Mouse (Mus musculus): ENCODE measurements around the gene Olfr675. TPM values are rescaled to one million over a fixed set of nuclear protein-coding genes. Genes with fewer than 3 reads are reported as not detected.
"Not testable (repeated sequence)": the region's sequence is repeated elsewhere in the genome, so short reads cannot be mapped to it uniquely, and the experiment has no call there.

Gene Olfr675
- total RNA-seq (2021) = not detected
- polyA plus RNA-seq (2012; rRNA removed) = not detected in 2 replicates
- long read RNA-seq = 0 reads

DNA sequence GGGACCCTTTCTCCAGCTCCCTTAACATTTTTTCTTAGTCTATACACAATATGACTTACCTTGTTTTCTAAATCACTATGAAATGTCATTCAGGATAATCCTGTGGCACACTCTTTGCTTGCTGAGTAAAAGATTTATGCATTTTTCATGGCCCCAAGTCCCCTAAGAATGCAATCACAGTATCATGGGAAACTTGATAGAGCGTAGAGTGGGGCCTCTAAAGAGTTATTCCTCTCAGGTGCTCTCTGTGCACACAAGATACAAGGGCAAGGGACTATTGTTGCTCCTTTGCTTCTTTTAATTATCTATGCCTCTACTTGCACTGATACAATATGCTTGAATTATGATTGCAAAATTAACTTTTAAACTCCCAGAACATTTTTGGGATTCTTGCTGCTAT is at the start of gene Olfr675:
Olfr675 (minus strand) TSS at position 101 of the 400 bp plus-strand sequence.
- intact Hi-C loops (cut with DNase I) = no loop called here
- H3K27ac ChIP-seq = no peak within 1 kb of the TSS
- no peak for TF ChIP-seq EP300 (IDR thresholded peaks at IDR 0.05; ENCODE audit: insufficient read depth, low read depth, low read length)
- TF ChIP-seq POLR2A (IDR thresholded peaks at IDR 0.05; ENCODE audit: insufficient read depth, low read depth, low read length) = no peak
- no peak for TF ChIP-seq CTCF (IDR thresholded peaks at IDR 0.05)

DNA sequence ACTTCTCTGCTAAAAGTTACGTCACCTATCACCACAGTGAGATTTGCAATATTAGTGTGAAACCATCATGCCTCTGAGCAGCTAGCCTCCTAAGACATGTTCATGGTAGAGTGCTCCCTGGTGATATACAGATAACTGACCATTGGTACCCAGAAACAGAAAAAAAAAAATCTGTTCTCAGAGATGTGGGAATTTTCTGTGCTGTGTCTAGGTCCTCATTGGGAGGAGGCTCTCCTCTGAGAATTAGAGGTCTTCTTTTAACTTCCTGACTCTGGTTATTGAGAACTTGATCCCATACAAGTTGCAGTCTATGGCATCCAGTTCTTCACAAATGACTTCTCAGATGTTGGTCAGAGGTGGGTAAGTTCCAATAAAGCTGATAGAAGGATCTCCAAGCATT is 35.9 kb upstream of the Olfr675 start, which contains the start of gene Olfr678:
Olfr678 (plus strand) TSS at position 301 of the 400 bp plus-strand sequence.
- no peak for DNase-seq
- intact Hi-C loops (cut with DNase I) = no loop called here
- Histone ChIP-seq H3K27ac (no peak within 1 kb of the TSS), H3K27me3 (ENCODE audit: control insufficient read depth, insufficient read depth, low read length) (no peaks in the 10 kb centered on the region), H3K36me3 (ENCODE audit: control insufficient read depth, insufficient read depth, low read length) (no peaks in the 10 kb centered on the region), H3K9ac (ENCODE audit: low read depth, low read length) (no peak within 1 kb of the TSS), H3K4me1 (ENCODE audit: control insufficient read depth, insufficient read depth, low read length) (no peaks in the 10 kb centered on the region), H3K4me3 (no peak within 1 kb of the TSS), H3K79me2 (replicated peaks; ENCODE audit: control insufficient read depth, insufficient read depth, low read length) (no peaks in the 10 kb centered on the region)
- TF ChIP-seq EP300 (IDR thresholded peaks at IDR 0.05; ENCODE audit: insufficient read depth, low read depth, low read length) = no peak
- TF ChIP-seq POLR2A (IDR thresholded peaks at IDR 0.05; ENCODE audit: insufficient read depth, low read depth, low read length) = no peak
- TF ChIP-seq CTCF (IDR thresholded peaks at IDR 0.05) = no peak
- 91% methylated on average over 1 of the region's 1 CpGs for WGBS

More for the DNA sequence above, at the start of gene Olfr675:
- H3K79me2 ChIP-seq (replicated peaks; ENCODE audit: control insufficient read depth, insufficient read depth, low read length) = no peaks in the 10 kb centered on the region
- no peak within 1 kb of the TSS for H3K4me3 ChIP-seq
- H3K36me3 ChIP-seq (ENCODE audit: control insufficient read depth, insufficient read depth, low read length) = no peaks in the 10 kb centered on the region
- no peak for DNase-seq
- 62% methylated on average over 1 of the region's 1 CpGs for WGBS
- H3K9ac ChIP-seq (ENCODE audit: low read depth, low read length) = no peak within 1 kb of the TSS
- no peaks in the 10 kb centered on the region for H3K27me3 ChIP-seq (ENCODE audit: control insufficient read depth, insufficient read depth, low read length)
- no peaks in the 10 kb centered on the region for H3K4me1 ChIP-seq (ENCODE audit: control insufficient read depth, insufficient read depth, low read length)

DNA sequence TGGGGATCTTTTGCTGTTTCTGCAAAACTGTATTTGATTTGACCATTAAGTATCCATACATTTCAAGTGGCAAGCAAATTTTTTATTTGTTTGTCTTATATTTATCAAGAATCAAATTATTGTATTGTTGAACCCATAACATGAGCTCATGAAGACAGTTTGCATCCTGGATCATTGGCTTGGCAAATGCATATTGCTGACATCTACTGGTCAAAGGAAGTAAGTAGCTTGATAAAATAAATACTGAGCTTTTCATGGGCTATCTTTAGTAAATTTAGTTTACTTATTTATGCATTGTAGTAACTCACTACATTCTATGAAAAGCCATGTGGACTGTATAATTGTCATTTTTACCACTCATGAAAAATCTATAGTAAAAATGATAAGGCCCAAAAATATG is 30.7 kb upstream of the Olfr675 start:
- Histone ChIP-seq H3K9ac (ENCODE audit: low read depth, low read length) (no peak overlapping the region), H3K4me1 (ENCODE audit: control insufficient read depth, insufficient read depth, low read length) (no peaks in the 10 kb centered on the region), H3K27ac (no peak overlapping the region), H3K79me2 (replicated peaks; ENCODE audit: control insufficient read depth, insufficient read depth, low read length) (no peaks in the 10 kb centered on the region), H3K36me3 (ENCODE audit: control insufficient read depth, insufficient read depth, low read length) (no peaks in the 10 kb centered on the region), H3K4me3 (no peak overlapping the region), H3K27me3 (ENCODE audit: control insufficient read depth, insufficient read depth, low read length) (no peaks in the 10 kb centered on the region)
- intact Hi-C loops (cut with DNase I) = no loop called here
- TF ChIP-seq POLR2A (IDR thresholded peaks at IDR 0.05; ENCODE audit: insufficient read depth, low read depth, low read length) = no peak
- peak; percentile 32 for TF ChIP-seq CTCF (IDR thresholded peaks at IDR 0.05)
- no peak for DNase-seq

DNA sequence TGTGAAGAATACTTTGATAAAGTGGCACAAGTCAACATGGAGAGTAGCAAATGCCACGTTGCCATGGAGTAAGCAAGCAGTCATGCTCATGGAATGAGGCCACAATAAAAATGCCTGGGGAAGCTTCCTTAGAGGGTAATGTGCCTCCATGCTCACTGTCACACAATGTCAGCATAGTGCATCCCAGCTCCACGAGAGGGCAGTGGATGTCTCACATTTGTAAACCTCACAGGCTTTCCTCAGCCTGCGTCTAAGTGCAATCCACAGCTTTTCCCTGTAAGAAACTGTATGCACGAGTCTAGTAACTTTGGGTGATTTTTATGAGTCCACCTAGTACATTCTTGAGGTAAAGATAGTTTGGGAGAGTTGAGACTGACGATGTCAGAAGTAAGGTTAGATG is 5.6 kb upstream of the Olfr675 start:
- H3K9ac ChIP-seq (ENCODE audit: low read depth, low read length); H3K79me2 ChIP-seq (replicated peaks; ENCODE audit: control insufficient read depth, insufficient read depth, low read length); H3K36me3 ChIP-seq (ENCODE audit: control insufficient read depth, insufficient read depth, low read length); H3K27me3 ChIP-seq (ENCODE audit: control insufficient read depth, insufficient read depth, low read length); DNase-seq; H3K4me3 ChIP-seq; H3K27ac ChIP-seq; intact Hi-C loops (cut with DNase I); H3K4me1 ChIP-seq (ENCODE audit: control insufficient read depth, insufficient read depth, low read length): not testable (repeated sequence)
- WGBS = 47% methylated on average over 5 of the region's 5 CpGs

DNA sequence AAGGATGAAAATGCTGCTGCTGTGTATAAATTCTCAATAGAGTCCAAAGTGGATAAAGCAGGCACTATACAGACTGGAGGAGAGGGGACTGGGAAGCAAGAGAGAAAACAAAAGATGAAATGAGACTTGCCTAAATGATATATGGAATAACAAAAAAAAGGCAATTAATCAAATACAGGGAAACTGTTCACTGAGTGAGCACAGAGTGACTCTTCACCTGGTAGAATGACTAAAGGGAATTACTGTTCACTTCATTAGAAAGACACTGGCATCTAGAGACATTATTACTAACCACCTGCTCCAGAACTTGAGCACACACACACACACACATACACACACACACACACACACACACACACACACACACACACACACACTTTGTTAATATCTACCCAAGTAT is 4.1 kb upstream of the Olfr675 start, which contains the start of gene Olfr676:
Olfr676 (plus strand) TSS at position 301 of the 400 bp plus-strand sequence.
- Histone ChIP-seq H3K36me3 (ENCODE audit: control insufficient read depth, insufficient read depth, low read length) (no peaks in the 10 kb centered on the region), H3K27me3 (ENCODE audit: control insufficient read depth, insufficient read depth, low read length) (no peaks in the 10 kb centered on the region), H3K4me1 (ENCODE audit: control insufficient read depth, insufficient read depth, low read length) (no peaks in the 10 kb centered on the region), H3K4me3 (no peak within 1 kb of the TSS), H3K79me2 (replicated peaks; ENCODE audit: control insufficient read depth, insufficient read depth, low read length) (no peaks in the 10 kb centered on the region), H3K27ac (no peak within 1 kb of the TSS), H3K9ac (ENCODE audit: low read depth, low read length) (no peak within 1 kb of the TSS)
- intact Hi-C loops (cut with DNase I) = no loop called here
- TF ChIP-seq EP300 (IDR thresholded peaks at IDR 0.05; ENCODE audit: insufficient read depth, low read depth, low read length) (no peak), POLR2A (IDR thresholded peaks at IDR 0.05; ENCODE audit: insufficient read depth, low read depth, low read length) (no peak), CTCF (IDR thresholded peaks at IDR 0.05) (no peak)
- DNase-seq = no peak

DNA sequence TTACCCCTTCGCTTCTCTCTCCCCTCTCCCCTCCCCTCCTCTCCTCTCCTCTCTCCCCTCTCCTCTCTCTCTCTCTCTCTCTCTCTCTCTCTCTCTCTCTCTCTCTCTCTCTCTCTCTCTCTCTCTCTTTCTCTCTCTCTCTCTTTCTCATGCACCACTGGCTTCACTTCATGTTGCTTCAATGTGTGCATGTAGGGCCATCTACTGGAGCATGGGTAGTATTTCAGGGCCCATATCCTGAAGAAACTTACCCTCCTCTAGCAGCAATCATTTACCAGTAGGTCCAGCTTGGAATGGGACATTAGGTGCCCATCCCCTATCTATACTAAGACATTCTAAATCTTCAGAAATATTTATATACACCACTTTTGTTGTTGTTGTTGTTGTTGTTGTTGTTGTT is 5.7 kb downstream of the Olfr675 start:
- Histone ChIP-seq H3K4me1 (ENCODE audit: control insufficient read depth, insufficient read depth, low read length) (no peaks in the 10 kb centered on the region), H3K9ac (ENCODE audit: low read depth, low read length) (no peak overlapping the region), H3K36me3 (ENCODE audit: control insufficient read depth, insufficient read depth, low read length) (no peaks in the 10 kb centered on the region), H3K79me2 (replicated peaks; ENCODE audit: control insufficient read depth, insufficient read depth, low read length) (no peaks in the 10 kb centered on the region), H3K4me3 (no peak overlapping the region), H3K27me3 (ENCODE audit: control insufficient read depth, insufficient read depth, low read length) (no peaks in the 10 kb centered on the region), H3K27ac (no peak overlapping the region)
- 63% methylated on average over 1 of the region's 1 CpGs for WGBS
- no peak for DNase-seq
- no peak for TF ChIP-seq EP300 (IDR thresholded peaks at IDR 0.05; ENCODE audit: insufficient read depth, low read depth, low read length)
- no peak for TF ChIP-seq POLR2A (IDR thresholded peaks at IDR 0.05; ENCODE audit: insufficient read depth, low read depth, low read length)
- peak; percentile 20; the same call in 1 of the 2 replicates for TF ChIP-seq CTCF (IDR thresholded peaks at IDR 0.05)
- intact Hi-C loops (cut with DNase I) = no loop called here
